Mouse (Mus musculus): ENCODE data around the gene Fen1. TPM values are rescaled to one million over a fixed set of nuclear protein-coding genes. Genes with fewer than 3 reads are reported as not detected.

Fen1 gene
- 28.4 and 35.3 TPM in 2 replicates for polyA plus RNA-seq (2012; rRNA removed)

GRCm38 (mm10) chr19:10203848-10204615 lies at the start of gene Fen1, which contains the start of gene Tmem258:
Gene Fen1, minus strand, starts transcription at chr19:10204169.
Gene Tmem258, plus strand, starts transcription at chr19:10204014.

DNA sequence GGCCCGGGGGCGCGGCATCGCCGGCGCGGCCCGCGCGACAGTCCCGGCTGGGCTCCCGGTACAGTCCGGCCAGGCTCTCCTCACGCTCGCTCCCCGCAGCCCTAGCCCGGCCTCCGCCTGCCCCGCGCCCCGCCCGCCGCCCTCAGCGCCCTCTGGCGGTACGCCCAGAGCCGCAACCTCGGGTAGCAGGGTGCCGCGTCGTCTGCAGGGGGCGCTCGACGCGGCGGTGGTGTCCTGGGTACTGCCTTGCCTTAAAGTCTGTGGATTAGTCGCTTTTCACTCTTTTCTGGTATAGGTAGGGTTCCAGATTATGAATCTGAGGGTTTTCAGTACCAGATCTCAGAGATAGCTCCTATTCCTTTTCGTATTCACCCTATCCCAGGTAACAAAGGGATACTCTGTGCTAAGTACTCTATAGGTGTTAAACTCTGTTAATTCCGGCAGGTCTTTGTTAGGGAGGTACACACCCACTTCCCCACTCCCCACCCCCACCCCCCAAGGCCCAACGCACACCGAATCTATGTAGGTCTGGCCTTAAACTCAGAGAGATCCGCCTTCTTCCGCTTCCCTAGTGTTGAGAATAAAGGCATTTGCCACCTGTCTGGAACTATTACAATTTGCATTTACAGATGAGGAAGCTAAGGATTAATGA lies 36.8 kb upstream of the Fen1 start, which contains the start of gene Myrf:
Gene Myrf (minus strand): TSS at position 95 of the 652 bp plus-strand sequence.

DNA sequence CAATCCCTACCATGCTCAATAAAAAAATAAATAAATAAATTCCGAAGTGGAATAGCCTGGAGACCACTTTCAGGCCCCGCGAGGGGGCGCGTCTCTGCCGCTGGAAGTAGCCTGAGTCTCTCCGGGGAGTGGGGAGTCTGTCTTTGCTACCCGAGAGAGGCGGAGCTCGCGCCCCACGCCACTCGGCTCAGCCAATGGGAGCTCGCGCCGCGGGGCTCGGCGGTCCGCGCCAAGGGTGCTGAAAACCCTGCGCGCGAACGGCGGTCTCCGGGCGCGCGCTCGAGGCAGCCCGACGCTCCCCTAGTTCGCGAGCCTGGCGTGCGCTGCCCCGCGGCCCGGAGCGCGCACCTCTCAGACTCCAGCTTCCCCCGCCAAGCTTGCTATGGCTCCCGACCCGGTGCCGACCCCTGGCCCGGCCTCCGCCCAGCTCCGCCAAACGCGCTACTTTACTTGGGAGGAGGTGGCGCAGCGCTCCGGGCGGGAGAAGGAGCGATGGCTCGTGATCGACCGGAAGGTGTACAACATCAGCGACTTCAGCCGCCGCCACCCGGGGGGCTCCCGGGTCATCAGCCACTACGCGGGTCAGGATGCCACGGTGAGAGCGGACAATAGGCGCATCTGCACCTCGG lies 21.2 kb downstream of the Fen1 start, which contains the start of gene Fads1:
Gene Fads1 (plus strand): TSS at position 219 of the 629 bp plus-strand sequence.

Other genes starting within 250 kb of the Fen1 start
- 769 and 784 TPM in 2 replicates for gene Fth1, start 223.6 kb downstream of the Fen1 start, polyA plus RNA-seq (2012; rRNA removed)
- gene Best1, start 202.5 kb downstream of the Fen1 start, polyA plus RNA-seq (2012; rRNA removed): 0.91 and 0.99 TPM in 2 replicates
- gene Rab3il1, start 202.5 kb downstream of the Fen1 start, polyA plus RNA-seq (2012; rRNA removed): 21.0 and 26.4 TPM in 2 replicates
- gene Fads3, start 162.6 kb downstream of the Fen1 start, polyA plus RNA-seq (2012; rRNA removed): 35.8 and 40.4 TPM in 2 replicates
- gene Fads2, start 102.4 kb downstream of the Fen1 start, polyA plus RNA-seq (2012; rRNA removed): 147 and 162 TPM in 2 replicates
- gene Fads1, start 21.3 kb downstream of the Fen1 start, polyA plus RNA-seq (2012; rRNA removed): 125 and 133 TPM in 2 replicates
- gene Tmem258, start 155 bp downstream of the Fen1 start, polyA plus RNA-seq (2012; rRNA removed): 151 TPM in 2 replicates
- gene Myrf, start 36.6 kb upstream of the Fen1 start, polyA plus RNA-seq (2012; rRNA removed): 1.3 and 1.9 TPM in 2 replicates
- gene Dagla, start 100.7 kb upstream of the Fen1 start, polyA plus RNA-seq (2012; rRNA removed): 15.1 and 16.4 TPM in 2 replicates
- gene Syt7, start 184.9 kb upstream of the Fen1 start, polyA plus RNA-seq (2012; rRNA removed): 46.7 and 51.5 TPM in 2 replicates

Data from central nervous system, embryonic 14 days (tissue).